Mouse (Mus musculus) erythroblast, embryonic 14.5 days (primary cell): ENCODE results near the gene Dazap2.

ENCODE experiments used
- GATA1 ChIP-seq: IDR thresholded peaks from 2 replicates; pipeline ENCODE4 v1.6.1; 2012; ENCODE audit warnings: low read length, inconsistent platforms, mixed read lengths
- TAL1 ChIP-seq: IDR thresholded peaks from 3 replicates; pipeline ENCODE4 v1.6.1; 2012; ENCODE audit warnings: low read length, inconsistent platforms, mixed read lengths

DNA sequence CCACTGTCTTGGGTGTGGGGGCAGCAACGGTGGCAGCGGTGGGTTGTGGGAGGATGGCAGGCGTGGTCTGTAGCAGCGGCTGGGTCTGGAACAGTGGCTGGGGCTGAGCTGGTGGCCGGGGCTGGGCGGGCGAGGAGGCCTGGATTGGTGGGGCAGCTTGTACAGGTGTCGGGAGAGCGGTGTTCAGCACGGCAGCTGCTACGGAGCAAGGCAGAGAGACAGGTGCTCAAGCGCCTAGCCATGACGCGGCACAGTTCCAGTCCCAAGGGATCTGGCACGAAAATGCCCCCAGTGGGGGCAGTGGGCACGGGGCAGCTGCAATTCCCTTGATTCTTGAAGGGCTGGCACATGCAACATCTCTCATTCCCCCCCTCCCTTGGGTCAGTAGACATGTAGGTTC is 29.2 kb upstream of the Dazap2 start:
- TF ChIP-seq GATA1 (no peak), TAL1 (no peak)
